Mouse (Mus musculus): ENCODE results near the gene Zp2. TPM values are rescaled to one million over a fixed set of nuclear protein-coding genes. Genes with fewer than 3 reads are reported as not detected.

Gene Zp2
- polyA plus RNA-seq, 1 experiment from 2014 or later: not detected

- H3K4me1 ChIP-seq (ENCODE audit: control insufficient read depth, insufficient read depth, low read length): peaks cover 4% of the 10 kb centered on the region; the same call in 1 of the 2 replicates
- ATAC-seq (ENCODE audit: insufficient read depth, low FRiP score, low TSS enrichment): peak; percentile 8; the same call in 1 of the 2 replicates
- H3K9me3 ChIP-seq (ENCODE audit: control insufficient read depth, low read length): no peaks in the 10 kb centered on the region
- DNase-seq (ENCODE audit: low spot score): peak; percentile 32
- WGBS: 36% methylated on average over 5 of the region's 5 CpGs
- no peak overlapping the region for H3K4me2 ChIP-seq (ENCODE audit: low read depth)
- no peak overlapping the region for H3K27ac ChIP-seq (ENCODE audit: low read depth, low read length)
- H3K27me3 ChIP-seq (ENCODE audit: control insufficient read depth, insufficient read depth, low read length): no peaks in the 10 kb centered on the region
- H3K36me3 ChIP-seq (ENCODE audit: control insufficient read depth, insufficient read depth, low read length): no peaks in the 10 kb centered on the region
- H3K9ac ChIP-seq (ENCODE audit: low read length): no peak overlapping the region
- H3K4me3 ChIP-seq (ENCODE audit: low read depth, low read length): no peak overlapping the region
Observed at GRCm38 (mm10) chr7:120157575-120158061, 12.5 kb upstream of the Zp2 start.

GRCm38 (mm10) chr7:120156841-120157409, 11.8 kb upstream of the Zp2 start:
- no peak overlapping the region for H3K9ac ChIP-seq (ENCODE audit: low read length)
- WGBS: 22% methylated on average over 2 of the region's 2 CpGs
- H3K4me3 ChIP-seq (ENCODE audit: low read depth, low read length): no peak overlapping the region
- no peaks in the 10 kb centered on the region for H3K27me3 ChIP-seq (ENCODE audit: control insufficient read depth, insufficient read depth, low read length)
- DNase-seq (ENCODE audit: low spot score): no peak
- peaks cover 4% of the 10 kb centered on the region; the same call in 1 of the 2 replicates for H3K4me1 ChIP-seq (ENCODE audit: control insufficient read depth, insufficient read depth, low read length)
- 0 out of 2 replicates have a peak, but pooled peaks have one; percentile 25 for ATAC-seq (ENCODE audit: insufficient read depth, low FRiP score, low TSS enrichment)
- no peak overlapping the region for H3K4me2 ChIP-seq (ENCODE audit: low read depth)
- no peaks in the 10 kb centered on the region for H3K9me3 ChIP-seq (ENCODE audit: control insufficient read depth, low read length)
- H3K36me3 ChIP-seq (ENCODE audit: control insufficient read depth, insufficient read depth, low read length): no peaks in the 10 kb centered on the region
- no peak overlapping the region for H3K27ac ChIP-seq (ENCODE audit: low read depth, low read length)

GRCm38 (mm10) chr7:120150898-120151297, 5.8 kb upstream of the Zp2 start:
- WGBS: 77% methylated on average over 2 of the region's 2 CpGs

DNA sequence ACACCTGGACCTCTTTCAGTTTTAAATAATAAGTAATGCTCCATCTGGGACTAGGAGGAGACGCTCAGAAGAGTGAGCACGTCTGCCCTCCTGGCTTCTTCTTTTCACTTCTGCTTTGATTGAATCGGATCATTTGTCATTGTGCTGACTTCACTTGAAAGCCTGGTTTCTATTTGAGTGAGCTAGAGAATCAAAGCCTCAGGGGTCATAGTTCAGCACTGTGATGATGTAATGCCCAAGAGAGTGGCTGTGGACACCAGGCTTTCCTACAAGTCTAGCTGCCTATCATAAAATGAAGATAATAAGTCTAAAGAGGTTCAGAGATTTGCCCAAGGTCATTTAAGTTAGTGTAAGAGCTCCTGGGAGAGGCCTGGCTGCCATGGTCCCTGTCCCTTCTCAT, 5.2 kb upstream of the Zp2 start:
- no peak overlapping the region for H3K27ac ChIP-seq (ENCODE audit: low read depth, low read length)
- no peak for ATAC-seq (ENCODE audit: insufficient read depth, low FRiP score, low TSS enrichment)

More at GRCm38 (mm10) chr7:120150898-120151297, 5.8 kb upstream of the Zp2 start:
- no peak for DNase-seq (ENCODE audit: low spot score)
- H3K4me3 ChIP-seq (ENCODE audit: low read depth, low read length): no peak overlapping the region
- H3K4me1 ChIP-seq (ENCODE audit: control insufficient read depth, insufficient read depth, low read length): no peaks in the 10 kb centered on the region
- ATAC-seq (ENCODE audit: insufficient read depth, low FRiP score, low TSS enrichment): no peak
- no peaks in the 10 kb centered on the region for H3K27me3 ChIP-seq (ENCODE audit: control insufficient read depth, insufficient read depth, low read length)
- no peaks in the 10 kb centered on the region for H3K36me3 ChIP-seq (ENCODE audit: control insufficient read depth, insufficient read depth, low read length)
- no peak overlapping the region for H3K9ac ChIP-seq (ENCODE audit: low read length)
- no peak overlapping the region for H3K27ac ChIP-seq (ENCODE audit: low read depth, low read length)
- H3K4me2 ChIP-seq (ENCODE audit: low read depth): no peak overlapping the region
- H3K9me3 ChIP-seq (ENCODE audit: control insufficient read depth, low read length): no peaks in the 10 kb centered on the region

GRCm38 (mm10) chr7:120142743-120143142, 2.3 kb downstream of the Zp2 start:
- Histone ChIP-seq H3K9ac (ENCODE audit: low read length) (no peak overlapping the region), H3K4me2 (ENCODE audit: low read depth) (no peak overlapping the region), H3K27ac (ENCODE audit: low read depth, low read length) (no peak overlapping the region), H3K4me1 (ENCODE audit: control insufficient read depth, insufficient read depth, low read length) (no peaks in the 10 kb centered on the region), H3K4me3 (ENCODE audit: low read depth, low read length) (no peak overlapping the region), H3K9me3 (ENCODE audit: control insufficient read depth, low read length) (no peaks in the 10 kb centered on the region), H3K36me3 (ENCODE audit: control insufficient read depth, insufficient read depth, low read length) (no peaks in the 10 kb centered on the region), H3K27me3 (ENCODE audit: control insufficient read depth, insufficient read depth, low read length) (no peaks in the 10 kb centered on the region)
- whole genome bisulfite sequencing: 88% methylated on average over 1 of the region's 1 CpGs
- DNase-seq (ENCODE audit: low spot score) (no peak), ATAC-seq (ENCODE audit: insufficient read depth, low FRiP score, low TSS enrichment) (no peak)

More for the DNA sequence above, 5.2 kb upstream of the Zp2 start:
- no peak overlapping the region for H3K4me3 ChIP-seq (ENCODE audit: low read depth, low read length)
- H3K9me3 ChIP-seq (ENCODE audit: control insufficient read depth, low read length): no peaks in the 10 kb centered on the region
- H3K36me3 ChIP-seq (ENCODE audit: control insufficient read depth, insufficient read depth, low read length): no peaks in the 10 kb centered on the region
- H3K4me2 ChIP-seq (ENCODE audit: low read depth): no peak overlapping the region
- no peaks in the 10 kb centered on the region for H3K27me3 ChIP-seq (ENCODE audit: control insufficient read depth, insufficient read depth, low read length)
- H3K4me1 ChIP-seq (ENCODE audit: control insufficient read depth, insufficient read depth, low read length): no peaks in the 10 kb centered on the region
- no peak overlapping the region for H3K9ac ChIP-seq (ENCODE audit: low read length)
- 26% methylated on average over 3 of the region's 3 CpGs for WGBS
- DNase-seq (ENCODE audit: low spot score): no peak

GRCm38 (mm10) chr7:120128951-120129350, 16.1 kb downstream of the Zp2 start:
- Histone ChIP-seq H3K4me2 (ENCODE audit: low read depth) (no peak overlapping the region), H3K4me3 (ENCODE audit: low read depth, low read length) (no peak overlapping the region), H3K9me3 (ENCODE audit: control insufficient read depth, low read length) (no peaks in the 10 kb centered on the region), H3K27me3 (ENCODE audit: control insufficient read depth, insufficient read depth, low read length) (no peaks in the 10 kb centered on the region), H3K36me3 (ENCODE audit: control insufficient read depth, insufficient read depth, low read length) (no peaks in the 10 kb centered on the region), H3K9ac (ENCODE audit: low read length) (no peak overlapping the region), H3K4me1 (ENCODE audit: control insufficient read depth, insufficient read depth, low read length) (no peaks in the 10 kb centered on the region), H3K27ac (ENCODE audit: low read depth, low read length) (no peak overlapping the region)
- ATAC-seq (ENCODE audit: insufficient read depth, low FRiP score, low TSS enrichment) (no peak), DNase-seq (ENCODE audit: low spot score) (no peak)
- 74% methylated on average over 4 of the region's 4 CpGs for WGBS

- Histone ChIP-seq H3K36me3 (ENCODE audit: control insufficient read depth, insufficient read depth, low read length) (no peaks in the 10 kb centered on the region), H3K27me3 (ENCODE audit: control insufficient read depth, insufficient read depth, low read length) (no peaks in the 10 kb centered on the region), H3K4me1 (ENCODE audit: control insufficient read depth, insufficient read depth, low read length) (no peaks in the 10 kb centered on the region), H3K9me3 (ENCODE audit: control insufficient read depth, low read length) (no peaks in the 10 kb centered on the region), H3K27ac (ENCODE audit: low read depth, low read length) (no peak overlapping the region), H3K9ac (ENCODE audit: low read length) (no peak overlapping the region), H3K4me3 (ENCODE audit: low read depth, low read length) (no peak overlapping the region), H3K4me2 (ENCODE audit: low read depth) (no peak overlapping the region)
- 41% methylated on average over 4 of the region's 4 CpGs for WGBS
- peak; percentile 40 for DNase-seq (ENCODE audit: low spot score)
- ATAC-seq (ENCODE audit: insufficient read depth, low FRiP score, low TSS enrichment): no peak
Observed at GRCm38 (mm10) chr7:120127686-120128059, 17.4 kb downstream of the Zp2 start.

- H3K27ac ChIP-seq (ENCODE audit: low read depth, low read length): no peak overlapping the region
- DNase-seq (ENCODE audit: low spot score): no peak
- H3K9ac ChIP-seq (ENCODE audit: low read length): no peak overlapping the region
- no peaks in the 10 kb centered on the region for H3K27me3 ChIP-seq (ENCODE audit: control insufficient read depth, insufficient read depth, low read length)
- H3K4me1 ChIP-seq (ENCODE audit: control insufficient read depth, insufficient read depth, low read length): no peaks in the 10 kb centered on the region
- no peak overlapping the region for H3K4me3 ChIP-seq (ENCODE audit: low read depth, low read length)
- no peak overlapping the region for H3K4me2 ChIP-seq (ENCODE audit: low read depth)
- no peak for ATAC-seq (ENCODE audit: insufficient read depth, low FRiP score, low TSS enrichment)
- H3K9me3 ChIP-seq (ENCODE audit: control insufficient read depth, low read length): no peaks in the 10 kb centered on the region
- 35% methylated on average over 5 of the region's 5 CpGs for WGBS
- H3K36me3 ChIP-seq (ENCODE audit: control insufficient read depth, insufficient read depth, low read length): no peaks in the 10 kb centered on the region
Observed at GRCm38 (mm10) chr7:120126976-120127685, 18.0 kb downstream of the Zp2 start.

DNA sequence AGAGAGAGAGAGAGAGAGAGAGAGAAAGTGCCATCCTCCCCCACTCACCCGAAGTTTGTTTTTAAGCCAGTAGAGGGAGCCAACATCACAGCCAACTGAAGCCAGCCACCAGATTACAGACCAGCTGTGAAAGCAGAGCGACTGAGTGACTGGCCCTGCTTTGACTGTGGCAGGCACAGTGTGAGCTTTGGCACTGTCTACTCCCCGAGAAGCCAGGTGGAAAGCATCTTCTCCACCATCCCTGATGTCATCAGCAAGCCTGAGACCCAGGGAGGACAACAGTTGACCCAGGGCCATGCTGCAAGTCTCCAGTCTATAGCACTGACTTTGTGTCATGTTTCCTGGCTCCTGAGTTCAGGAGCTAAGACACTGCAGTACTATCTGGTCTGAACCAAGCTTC, 20.2 kb downstream of the Zp2 start:
- Histone ChIP-seq H3K27me3 (ENCODE audit: control insufficient read depth, insufficient read depth, low read length) (no peaks in the 10 kb centered on the region), H3K4me1 (ENCODE audit: control insufficient read depth, insufficient read depth, low read length) (no peaks in the 10 kb centered on the region), H3K36me3 (ENCODE audit: control insufficient read depth, insufficient read depth, low read length) (no peaks in the 10 kb centered on the region), H3K4me2 (ENCODE audit: low read depth) (no peak overlapping the region), H3K4me3 (ENCODE audit: low read depth, low read length) (no peak overlapping the region), H3K9ac (ENCODE audit: low read length) (no peak overlapping the region), H3K9me3 (ENCODE audit: control insufficient read depth, low read length) (no peaks in the 10 kb centered on the region), H3K27ac (ENCODE audit: low read depth, low read length) (no peak overlapping the region)
- 4% methylated on average over 3 of the region's 3 CpGs for WGBS
- ATAC-seq (ENCODE audit: insufficient read depth, low FRiP score, low TSS enrichment) (peak; percentile 80; the same call in 1 of the 2 replicates), DNase-seq (ENCODE audit: low spot score) (peak; percentile 80)
